Mouse (Mus musculus) frontal cortex, adult 2 months (tissue): ENCODE measurements at regions not wholly inside any gene's neighbourhood (a gene's known extent, or its start where the extent isn't known, plus 50 kb on each side); places are given as distances from the start of the nearest gene placed in this dataset.

Source experiments
- DNase-seq, 2 experiments: peaks; one replicate each; pipeline ENCODE4 v3.0.0; 2022; ENCODE audit warnings: low spot score in 1 of 2; ENCODE audit errors: extremely low spot score in 1 of 2

DNA sequence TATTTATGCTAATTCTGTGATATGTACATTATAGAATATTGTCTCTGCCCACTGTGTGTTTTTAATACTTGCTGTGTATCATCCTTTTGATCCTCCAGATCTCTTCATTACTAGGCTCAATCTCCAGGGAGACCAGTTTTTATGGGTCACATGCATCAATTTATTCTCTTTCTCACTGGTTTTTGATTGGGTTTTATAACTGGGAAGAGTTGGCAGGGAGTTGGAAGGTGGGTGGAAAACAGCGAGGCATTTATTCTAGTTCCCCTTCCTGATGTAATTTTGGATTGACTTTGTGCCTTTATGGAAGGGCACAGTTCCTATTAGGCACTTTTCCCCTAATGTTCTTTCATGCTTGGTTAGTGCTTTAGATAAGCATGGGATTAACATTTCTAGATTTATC, 241.4 kb upstream of the Cypt15 start:
- peak; percentile 2 to 8 for DNase-seq

DNA sequence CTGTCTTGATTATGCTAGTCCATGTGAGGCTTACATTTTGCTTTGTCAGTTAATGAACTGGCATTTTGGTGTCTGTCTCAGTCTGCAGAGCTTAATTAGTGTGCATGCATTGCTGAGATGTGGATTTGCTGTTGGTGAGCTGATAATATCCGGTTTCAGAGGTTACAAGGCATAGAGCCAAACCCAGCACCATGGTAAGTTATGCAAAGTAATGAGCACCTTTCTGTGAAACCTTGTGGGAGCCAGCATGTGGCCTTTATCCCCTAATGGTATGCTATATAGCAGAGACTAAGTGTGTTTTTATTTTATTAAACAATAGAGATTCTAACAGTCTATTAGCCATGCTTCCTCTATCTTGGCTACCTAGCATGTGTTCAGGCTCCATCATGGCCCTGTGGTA, 240.1 kb upstream of the Cypt15 start:
- DNase-seq: no peak

DNA sequence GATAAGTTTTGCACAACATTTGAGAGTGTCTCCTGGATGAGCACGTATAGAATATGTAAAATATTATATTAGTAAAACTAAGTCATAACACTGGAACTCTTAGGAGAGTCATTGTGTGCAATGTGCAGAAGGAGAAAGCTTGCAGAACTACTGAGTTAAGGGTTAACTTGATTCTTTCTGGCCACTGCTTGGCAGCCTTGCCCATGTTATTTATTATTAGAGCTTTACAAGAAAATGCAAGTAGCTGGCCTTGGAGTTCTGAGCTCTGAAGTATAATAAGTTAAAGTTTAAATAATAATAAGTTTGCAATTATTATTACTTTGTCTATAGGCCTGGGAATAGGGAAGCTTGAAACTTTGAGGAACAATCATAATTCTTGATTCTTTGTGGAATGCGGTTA, 216.7 kb upstream of the Cypt15 start:
- no peak for DNase-seq
